Mouse (Mus musculus): ENCODE measurements at regions not wholly inside any gene's neighbourhood (a gene's known extent, or its start where the extent isn't known, plus 50 kb on each side); places are given as distances from the start of the nearest gene placed in this dataset.

DNA sequence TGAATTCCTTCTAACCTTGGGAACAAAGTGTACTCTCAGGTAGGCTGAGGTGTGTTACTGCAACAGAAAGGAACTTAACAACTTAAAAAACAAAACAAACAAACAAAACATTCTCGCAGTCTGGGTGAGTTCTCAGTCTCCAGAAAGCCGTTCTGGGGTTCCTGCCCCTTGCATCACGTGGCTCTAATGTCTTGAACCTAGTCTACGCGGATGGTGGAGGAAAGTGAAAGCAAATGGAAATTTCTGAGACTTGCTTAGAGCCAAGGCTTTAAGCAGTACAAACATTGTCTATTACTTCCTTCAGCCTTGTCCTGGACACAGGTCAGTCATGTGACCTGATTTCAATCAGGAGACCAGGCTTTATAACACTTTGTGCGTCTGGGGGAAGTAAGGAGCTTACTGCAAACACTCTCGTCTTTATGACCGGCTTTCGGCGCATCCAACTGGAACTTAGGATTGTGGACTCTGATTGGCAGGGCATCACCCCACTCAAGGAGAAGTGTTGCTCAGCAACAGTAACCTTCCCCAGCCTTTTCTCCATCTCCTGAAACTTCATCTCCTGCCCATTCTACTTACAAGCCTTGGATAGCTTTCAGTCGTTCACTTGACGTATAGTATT, 125.9 kb upstream of the Gnao1 start:
- Histone ChIP-seq H3K36me3 (ENCODE audit: control insufficient read depth, insufficient read depth, low read length) (no peaks in the 10 kb centered on the region), H3K9ac (ENCODE audit: low read length) (no peak overlapping the region), H3K4me3 (ENCODE audit: low read depth, low read length) (no peak overlapping the region), H3K27me3 (ENCODE audit: control insufficient read depth, insufficient read depth, low read length) (no peaks in the 10 kb centered on the region), H3K4me2 (no peak overlapping the region), H3K9me3 (ENCODE audit: control insufficient read depth, low read length) (no peaks in the 10 kb centered on the region), H3K27ac (ENCODE audit: low read depth, low read length) (no peak overlapping the region), H3K4me1 (ENCODE audit: control insufficient read depth, insufficient read depth, low read length) (peaks cover 5% of the 10 kb centered on the region; the same call in 1 of the 2 replicates)
- DNase-seq (ENCODE audit: low spot score, missing footprints) (no peak), ATAC-seq (ENCODE audit: low FRiP score) (no peak)
- 83% methylated on average over 12 of the region's 12 CpGs for WGBS

DNA sequence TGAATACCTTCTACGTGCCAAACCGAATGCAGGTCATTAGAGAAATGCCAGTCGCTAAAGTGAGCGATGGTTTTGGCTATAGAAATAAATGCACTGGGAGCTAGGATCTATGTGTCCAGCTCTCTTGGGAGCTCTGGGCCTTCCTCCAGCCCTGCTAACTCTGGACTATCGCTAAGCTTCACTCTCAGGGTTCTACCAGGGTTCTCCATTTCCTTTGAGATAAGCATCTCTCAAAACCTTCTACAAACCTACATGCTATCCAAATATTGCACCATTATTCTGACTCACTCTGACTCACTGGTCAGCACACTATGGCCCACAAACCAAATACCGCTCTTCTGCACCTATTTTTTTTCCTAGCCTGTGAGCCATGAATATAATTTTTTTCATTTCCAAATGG, 125.4 kb upstream of the Gnao1 start:
- ATAC-seq (ENCODE audit: low FRiP score), result no peak

DNA sequence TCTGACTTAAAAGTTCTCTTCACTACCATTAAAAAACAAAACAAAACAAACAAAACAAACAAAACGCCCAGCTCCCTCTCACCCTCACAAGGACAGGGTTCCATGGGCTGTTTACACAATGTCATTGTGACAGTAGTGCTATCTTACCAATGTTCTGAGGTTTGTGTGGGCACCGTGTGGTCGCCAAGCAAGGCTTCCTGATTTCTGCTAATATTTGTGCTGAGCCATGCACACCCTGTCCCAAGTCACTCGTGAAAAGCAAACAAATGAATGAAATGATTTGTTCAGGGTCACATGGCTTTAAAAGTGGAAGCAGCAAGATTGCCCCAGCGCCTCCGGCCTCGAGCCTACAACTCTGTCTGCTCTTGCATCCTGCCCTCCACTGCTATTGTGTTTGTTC, 120.9 kb upstream of the Gnao1 start:
- Histone ChIP-seq H3K4me1 (ENCODE audit: control insufficient read depth, insufficient read depth, low read length) (peaks cover 8% of the 10 kb centered on the region; the same call in 1 of the 2 replicates), H3K36me3 (ENCODE audit: control insufficient read depth, insufficient read depth, low read length) (no peaks in the 10 kb centered on the region), H3K4me3 (ENCODE audit: low read depth, low read length) (no peak overlapping the region), H3K27ac (ENCODE audit: low read depth, low read length) (no peak overlapping the region), H3K27me3 (ENCODE audit: control insufficient read depth, insufficient read depth, low read length) (no peaks in the 10 kb centered on the region), H3K9me3 (ENCODE audit: control insufficient read depth, low read length) (no peaks in the 10 kb centered on the region), H3K9ac (ENCODE audit: low read length) (no peak overlapping the region), H3K4me2 (no peak overlapping the region)
- DNase-seq (ENCODE audit: low spot score, missing footprints), result peak; percentile 72
- no peak for ATAC-seq (ENCODE audit: low FRiP score)
- WGBS, result 44% methylated on average over 7 of the region's 7 CpGs

More for the DNA sequence above, 125.4 kb upstream of the Gnao1 start:
- peaks cover 8% of the 10 kb centered on the region; the same call in 1 of the 2 replicates for H3K4me1 ChIP-seq (ENCODE audit: control insufficient read depth, insufficient read depth, low read length)
- peak; percentile 78 for DNase-seq (ENCODE audit: low spot score, missing footprints)
- no peak overlapping the region for H3K9ac ChIP-seq (ENCODE audit: low read length)
- H3K27me3 ChIP-seq (ENCODE audit: control insufficient read depth, insufficient read depth, low read length), result no peaks in the 10 kb centered on the region
- H3K4me3 ChIP-seq (ENCODE audit: low read depth, low read length), result no peak overlapping the region
- no peaks in the 10 kb centered on the region for H3K36me3 ChIP-seq (ENCODE audit: control insufficient read depth, insufficient read depth, low read length)
- H3K9me3 ChIP-seq (ENCODE audit: control insufficient read depth, low read length), result no peaks in the 10 kb centered on the region
- WGBS, result 97% methylated on average over 6 of the region's 6 CpGs
- H3K4me2 ChIP-seq, result no peak overlapping the region
- no peak overlapping the region for H3K27ac ChIP-seq (ENCODE audit: low read depth, low read length)

DNA sequence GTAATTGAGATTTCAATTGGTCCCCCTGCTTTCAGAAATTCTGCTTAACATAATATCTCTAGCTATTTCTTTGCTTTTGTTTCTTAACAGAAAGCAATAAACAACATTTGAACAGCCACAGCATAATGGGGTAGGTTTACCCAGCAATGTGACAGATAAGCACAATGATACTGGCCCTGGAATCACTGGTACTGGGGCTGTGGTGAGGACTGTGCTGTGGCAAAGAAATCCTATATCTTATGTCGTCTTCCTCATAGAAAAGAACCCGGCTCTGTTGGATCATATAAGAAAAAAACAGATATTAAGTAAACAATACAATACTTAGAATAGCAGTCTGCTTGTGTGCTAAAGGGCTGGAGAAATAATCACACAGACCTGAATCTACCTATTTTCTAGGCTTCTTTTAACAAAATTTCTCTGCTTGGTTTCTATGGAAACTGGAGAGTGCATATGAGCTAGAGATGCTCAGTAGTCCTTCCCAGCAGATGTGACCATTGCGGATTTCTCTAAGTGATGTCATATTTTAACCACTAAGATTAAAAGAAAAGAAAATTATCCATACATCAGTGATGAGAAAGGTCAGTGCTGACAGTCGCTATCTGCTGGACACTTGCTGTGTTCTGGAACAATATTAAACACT, 119.8 kb upstream of the Gnao1 start:
- Histone ChIP-seq H3K36me3 (ENCODE audit: control insufficient read depth, insufficient read depth, low read length) (no peaks in the 10 kb centered on the region), H3K27me3 (ENCODE audit: control insufficient read depth, insufficient read depth, low read length) (no peaks in the 10 kb centered on the region), H3K27ac (ENCODE audit: low read depth, low read length) (no peak overlapping the region), H3K9ac (ENCODE audit: low read length) (no peak overlapping the region), H3K4me1 (ENCODE audit: control insufficient read depth, insufficient read depth, low read length) (peaks cover 8% of the 10 kb centered on the region; the same call in 1 of the 2 replicates), H3K4me2 (no peak overlapping the region), H3K9me3 (ENCODE audit: control insufficient read depth, low read length) (no peaks in the 10 kb centered on the region), H3K4me3 (ENCODE audit: low read depth, low read length) (no peak overlapping the region)
- no peak for ATAC-seq (ENCODE audit: low FRiP score)
- no peak for DNase-seq (ENCODE audit: low spot score, missing footprints)
- 87% methylated on average over 4 of the region's 4 CpGs for WGBS

DNA sequence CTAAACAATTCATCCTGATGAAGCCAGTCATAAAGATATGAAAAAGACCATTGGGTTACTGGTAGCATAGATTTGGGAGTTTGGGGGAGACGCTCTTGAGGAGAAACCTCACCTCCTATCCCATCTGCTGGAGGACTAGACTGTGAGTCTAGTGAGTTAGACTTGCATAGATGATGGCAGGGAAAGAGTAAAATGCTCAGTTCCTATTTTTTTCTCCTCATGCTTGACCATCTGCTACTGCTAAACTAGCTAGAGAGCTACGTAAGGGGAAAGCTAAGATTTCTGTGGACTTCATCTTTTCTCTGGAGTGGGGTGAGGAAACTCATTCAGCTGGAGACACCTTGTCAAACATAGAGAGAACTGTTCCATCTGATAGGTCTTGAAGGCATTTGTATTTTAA, 118.4 kb upstream of the Gnao1 start:
- H3K27ac ChIP-seq (ENCODE audit: low read depth, low read length), result no peak overlapping the region
- no peak overlapping the region for H3K4me2 ChIP-seq
- H3K36me3 ChIP-seq (ENCODE audit: control insufficient read depth, insufficient read depth, low read length), result no peaks in the 10 kb centered on the region
- peaks cover 8% of the 10 kb centered on the region; the same call in 1 of the 2 replicates for H3K4me1 ChIP-seq (ENCODE audit: control insufficient read depth, insufficient read depth, low read length)
- H3K9ac ChIP-seq (ENCODE audit: low read length), result no peak overlapping the region
- H3K9me3 ChIP-seq (ENCODE audit: control insufficient read depth, low read length), result no peaks in the 10 kb centered on the region
- WGBS, result 94% methylated on average over 2 of the region's 2 CpGs
- no peaks in the 10 kb centered on the region for H3K27me3 ChIP-seq (ENCODE audit: control insufficient read depth, insufficient read depth, low read length)
- H3K4me3 ChIP-seq (ENCODE audit: low read depth, low read length), result no peak overlapping the region
- no peak for ATAC-seq (ENCODE audit: low FRiP score)
- DNase-seq (ENCODE audit: low spot score, missing footprints), result no peak

DNA sequence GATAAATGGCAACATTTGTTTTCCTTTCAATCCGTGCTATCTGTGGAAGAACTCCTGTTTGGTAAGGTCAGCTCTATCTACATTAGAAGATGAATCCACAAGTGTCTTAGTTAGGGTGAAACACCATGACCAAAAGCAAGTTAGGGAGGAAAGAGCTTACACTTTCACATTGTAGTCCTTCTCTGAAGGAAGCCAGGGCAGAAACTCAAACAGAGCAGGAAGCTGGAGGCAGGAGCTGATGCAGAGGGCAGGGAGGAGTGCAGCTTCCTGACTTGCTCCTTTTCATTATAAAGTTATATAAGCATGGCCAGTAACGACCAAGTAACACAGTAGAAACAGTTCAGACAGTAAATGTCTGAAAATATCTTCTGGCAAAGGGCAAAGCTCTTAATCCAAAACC, 117.9 kb upstream of the Gnao1 start:
- 74% methylated on average over 2 of the region's 2 CpGs for WGBS
- H3K27me3 ChIP-seq (ENCODE audit: control insufficient read depth, insufficient read depth, low read length), result no peaks in the 10 kb centered on the region
- H3K4me3 ChIP-seq (ENCODE audit: low read depth, low read length), result no peak overlapping the region
- H3K4me2 ChIP-seq, result no peak overlapping the region
- H3K9ac ChIP-seq (ENCODE audit: low read length), result no peak overlapping the region
- no peak overlapping the region for H3K27ac ChIP-seq (ENCODE audit: low read depth, low read length)
- no peaks in the 10 kb centered on the region for H3K9me3 ChIP-seq (ENCODE audit: control insufficient read depth, low read length)
- no peaks in the 10 kb centered on the region for H3K36me3 ChIP-seq (ENCODE audit: control insufficient read depth, insufficient read depth, low read length)
- ATAC-seq (ENCODE audit: low FRiP score) (no peak), DNase-seq (ENCODE audit: low spot score, missing footprints) (peak; percentile 71)
- peaks cover 8% of the 10 kb centered on the region; the same call in 1 of the 2 replicates for H3K4me1 ChIP-seq (ENCODE audit: control insufficient read depth, insufficient read depth, low read length)

DNA sequence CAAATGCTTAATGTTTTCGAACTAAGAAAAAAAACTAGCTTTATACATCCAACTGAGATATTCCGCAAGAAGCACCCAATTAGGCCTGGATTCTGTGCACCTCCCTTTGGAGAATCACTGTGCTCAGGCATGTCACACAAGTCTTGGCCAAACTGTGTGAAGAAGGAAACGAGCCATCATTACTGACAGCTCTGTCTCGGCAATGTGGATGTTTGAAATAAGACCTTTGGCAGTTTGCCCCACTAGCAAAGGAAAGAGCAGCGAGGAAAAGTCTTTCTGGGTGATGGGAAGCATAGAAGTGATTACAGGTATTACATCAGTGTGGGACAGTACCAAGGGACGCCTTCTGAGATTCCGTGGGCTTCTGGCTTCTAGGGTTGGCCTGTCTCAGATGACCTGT, 112.6 kb upstream of the Gnao1 start:
- Histone ChIP-seq H3K4me2 (no peak overlapping the region), H3K4me1 (ENCODE audit: control insufficient read depth, insufficient read depth, low read length) (no peaks in the 10 kb centered on the region), H3K27ac (ENCODE audit: low read depth, low read length) (no peak overlapping the region), H3K9ac (ENCODE audit: low read length) (no peak overlapping the region), H3K9me3 (ENCODE audit: control insufficient read depth, low read length) (no peaks in the 10 kb centered on the region), H3K27me3 (ENCODE audit: control insufficient read depth, insufficient read depth, low read length) (no peaks in the 10 kb centered on the region), H3K4me3 (ENCODE audit: low read depth, low read length) (no peak overlapping the region), H3K36me3 (ENCODE audit: control insufficient read depth, insufficient read depth, low read length) (no peaks in the 10 kb centered on the region)
- ATAC-seq (ENCODE audit: low FRiP score) (no peak), DNase-seq (ENCODE audit: low spot score, missing footprints) (no peak)
- 88% methylated on average over 7 of the region's 7 CpGs for WGBS

DNA sequence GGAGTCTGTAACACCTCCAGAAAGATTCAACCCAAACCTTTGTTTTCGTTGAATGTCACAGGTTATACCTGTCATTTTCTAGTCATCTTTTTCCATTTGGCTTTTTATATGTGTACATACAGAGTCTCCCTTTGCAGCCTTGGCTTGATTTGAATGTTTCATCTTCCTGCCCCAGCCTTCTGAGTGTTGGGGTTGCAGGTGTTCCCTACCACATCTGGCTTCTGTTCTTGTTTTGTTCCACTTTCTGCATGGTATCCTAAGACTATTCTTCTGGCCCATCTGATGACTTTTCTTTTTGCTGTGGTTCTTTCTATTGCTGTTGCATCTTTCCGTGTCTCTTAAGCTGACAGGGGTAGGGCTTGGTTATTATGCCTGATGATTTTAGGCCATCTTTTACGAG, 111.3 kb upstream of the Gnao1 start:
- H3K27me3 ChIP-seq (ENCODE audit: control insufficient read depth, insufficient read depth, low read length), result no peaks in the 10 kb centered on the region
- no peak overlapping the region for H3K27ac ChIP-seq (ENCODE audit: low read depth, low read length)
- no peak overlapping the region for H3K4me3 ChIP-seq (ENCODE audit: low read depth, low read length)
- H3K4me2 ChIP-seq, result no peak overlapping the region
- H3K36me3 ChIP-seq (ENCODE audit: control insufficient read depth, insufficient read depth, low read length), result no peaks in the 10 kb centered on the region
- H3K9me3 ChIP-seq (ENCODE audit: control insufficient read depth, low read length), result no peaks in the 10 kb centered on the region
- no peak overlapping the region for H3K9ac ChIP-seq (ENCODE audit: low read length)
- no peak for DNase-seq (ENCODE audit: low spot score, missing footprints)
- ATAC-seq (ENCODE audit: low FRiP score), result no peak
- no peaks in the 10 kb centered on the region for H3K4me1 ChIP-seq (ENCODE audit: control insufficient read depth, insufficient read depth, low read length)
- 85% methylated on average over 3 of the region's 3 CpGs for WGBS

DNA sequence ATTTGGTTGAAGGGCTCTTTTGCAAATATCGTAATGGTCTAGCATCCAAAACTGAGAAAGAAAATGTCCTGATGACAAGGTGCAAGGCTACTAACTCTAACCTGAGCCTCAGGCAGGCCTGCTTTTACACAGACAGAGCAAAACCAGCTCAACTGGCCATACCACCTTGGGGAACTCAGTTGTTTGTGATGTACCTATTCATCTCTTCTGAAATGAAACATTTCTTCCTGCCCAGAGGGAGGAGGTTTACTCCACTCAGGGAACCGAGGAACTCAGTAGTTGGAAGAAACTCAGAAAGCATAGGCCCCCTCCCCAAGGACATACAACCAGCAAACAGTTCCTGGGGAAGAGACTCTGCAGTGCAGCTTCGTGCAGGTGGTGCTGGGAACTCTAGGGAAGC, 108.4 kb upstream of the Gnao1 start:
- H3K36me3 ChIP-seq (ENCODE audit: control insufficient read depth, insufficient read depth, low read length), result no peaks in the 10 kb centered on the region
- no peak overlapping the region for H3K27ac ChIP-seq (ENCODE audit: low read depth, low read length)
- no peak for DNase-seq (ENCODE audit: low spot score, missing footprints)
- no peak overlapping the region for H3K9ac ChIP-seq (ENCODE audit: low read length)
- no peak overlapping the region for H3K4me3 ChIP-seq (ENCODE audit: low read depth, low read length)
- 82% methylated on average over 3 of the region's 3 CpGs for WGBS
- ATAC-seq (ENCODE audit: low FRiP score), result no peak
- H3K9me3 ChIP-seq (ENCODE audit: control insufficient read depth, low read length), result no peaks in the 10 kb centered on the region
- no peak overlapping the region for H3K4me2 ChIP-seq
- H3K4me1 ChIP-seq (ENCODE audit: control insufficient read depth, insufficient read depth, low read length), result no peaks in the 10 kb centered on the region
- H3K27me3 ChIP-seq (ENCODE audit: control insufficient read depth, insufficient read depth, low read length), result no peaks in the 10 kb centered on the region

Data from midbrain, embryonic 11.5 days (tissue).